8 mouse cellular contexts compared by ENCODE assay signal in genomic region chr7:90042364-90042763, GRCm38 (mm10).
A peak's percentile ranks its signal among the peaks of the same experiment; 100 is the strongest.
DNase-seq lines count a peak whose midpoint lies in the region; ATAC-seq and TF ChIP-seq lines count a peak whose summit lies in the region.
"Had no signal": no experiment of that assay in that cellular context is flagged by ENCODE, and none has a peak within 500 bp of the region (broad histone marks: within the 10 kb centered on the region; RNA-seq: fewer than 3 reads in every experiment).

No protein-coding gene starts in this region.

- no peak for ATAC-seq in stomach, postnatal 0 days (ENCODE audit: low FRiP score, low TSS enrichment)

- no peak for TF ChIP-seq POLR2A in spleen, adult 2 months (IDR thresholded peaks at IDR 0.05; ENCODE audit: low read depth, low read length)
- no peak for TF ChIP-seq POLR2A in liver, adult 2 months (IDR thresholded peaks at IDR 0.05; ENCODE audit: extremely low read depth, insufficient read depth, low read length)

- H3K9me3 ChIP-seq in stomach, postnatal 0 days (ENCODE audit: control insufficient read depth, low read length), result no peaks in the 10 kb centered on the region

- 51% methylated on average over 7 of the region's 7 CpGs for WGBS in spleen, adult 2 months
- 75% methylated on average over 7 of the region's 7 CpGs for WGBS in liver, adult 2 months
- 77% methylated on average over 7 of the region's 7 CpGs for WGBS in stomach, postnatal 0 days

- H3K27ac ChIP-seq in spleen, adult 2 months (ENCODE audit: insufficient read depth, low read length), result peak overlapping the region; percentile 60
- H3K27ac ChIP-seq in brown adipose tissue, adult 24 weeks (replicated peaks; ENCODE audit: low read depth, low read length), result peak overlapping the region; percentile 98
- H3K27ac ChIP-seq in liver, adult 2 months (replicated peaks; ENCODE audit: insufficient read depth, low read depth, low read length), result peak overlapping the region; percentile 94
- H3K27ac ChIP-seq in stomach, postnatal 0 days (replicated peaks), result peak overlapping the region; percentile 69

- H3K4me3 ChIP-seq in spleen, adult 2 months (ENCODE audit: extremely low read depth, insufficient read depth, insufficient read length), result no peak overlapping the region
- no peak overlapping the region for H3K4me3 ChIP-seq in brown adipose tissue, adult 24 weeks (ENCODE audit: insufficient read depth, low read depth, low read length)
- H3K4me3 ChIP-seq in liver, adult 2 months (ENCODE audit: insufficient read depth, low read depth, low read length), result no peak overlapping the region
- H3K4me3 ChIP-seq in stomach, postnatal 0 days (ENCODE audit: low read depth, low read length), result no peak overlapping the region

- no peak overlapping the region for H3K9ac ChIP-seq in liver, adult 2 months (ENCODE audit: low read depth, low read length)
- no peak overlapping the region for H3K9ac ChIP-seq in stomach, postnatal 0 days (ENCODE audit: low read length)

- DNase-seq in spleen, adult 2 months (ENCODE audit: low read depth in 1 of 2, low spot score in 2 of 2), result no peak
- no peak for DNase-seq in spleen, postnatal 14 days (ENCODE audit: low spot score in 2 of 2)
- DNase-seq in liver, adult 2 months (ENCODE audit: extremely low read depth, low read depth, low spot score), result no peak
- DNase-seq in stomach, postnatal 0 days (ENCODE audit: low spot score), result no peak
- DNase-seq in testis, postnatal 14 days (ENCODE audit: low spot score), result no peak
- no peak for DNase-seq in cerebellum, postnatal 4 days (ENCODE audit: low spot score in 2 of 2)
- DNase-seq: heart, postnatal 10 days had no signal

- TF ChIP-seq CTCF in spleen, adult 2 months (IDR thresholded peaks at IDR 0.05; ENCODE audit: extremely low read depth, insufficient read depth, insufficient read length, insufficient replicate concordance), result no peak
- TF ChIP-seq CTCF in liver, adult 2 months (IDR thresholded peaks at IDR 0.05; ENCODE audit: low read depth, low read length), result no peak
- no peak for TF ChIP-seq CTCF in stomach, postnatal 0 days (IDR thresholded peaks at IDR 0.05; ENCODE audit: low read depth)

- no peaks in the 10 kb centered on the region for H3K36me3 ChIP-seq in spleen, adult 2 months (ENCODE audit: control insufficient read depth, insufficient read depth, low read length)
- H3K36me3 ChIP-seq in liver, adult 2 months (ENCODE audit: control insufficient read depth, insufficient read depth, low read length), result no peaks in the 10 kb centered on the region
- no peaks in the 10 kb centered on the region for H3K36me3 ChIP-seq in stomach, postnatal 0 days (ENCODE audit: control insufficient read depth, insufficient read depth, low read length)

- H3K4me1 ChIP-seq in spleen, adult 2 months (ENCODE audit: control insufficient read depth, insufficient read depth, insufficient read length), result no peaks in the 10 kb centered on the region
- peaks cover 36% of the 10 kb centered on the region for H3K4me1 ChIP-seq in brown adipose tissue, adult 24 weeks (ENCODE audit: control insufficient read depth, insufficient read depth, insufficient read length, low read length)
- peaks cover 29% of the 10 kb centered on the region for H3K4me1 ChIP-seq in liver, adult 2 months (ENCODE audit: control insufficient read depth, insufficient read depth, low read length)
- peaks cover 7% of the 10 kb centered on the region; the same call in 1 of the 2 replicates for H3K4me1 ChIP-seq in stomach, postnatal 0 days (replicated peaks; ENCODE audit: control insufficient read depth, insufficient read depth)

- H3K4me2 ChIP-seq in stomach, postnatal 0 days (replicated peaks; ENCODE audit: low read depth), result no peak overlapping the region

- no peaks in the 10 kb centered on the region for H3K27me3 ChIP-seq in spleen, adult 2 months (ENCODE audit: control insufficient read depth, insufficient read depth, low read length)
- no peaks in the 10 kb centered on the region for H3K27me3 ChIP-seq in liver, adult 2 months (ENCODE audit: control insufficient read depth, insufficient read depth, low read length)
- H3K27me3 ChIP-seq in stomach, postnatal 0 days (ENCODE audit: control insufficient read depth, insufficient read depth, low read length), result no peaks in the 10 kb centered on the region

- no peak for TF ChIP-seq EP300 in stomach, postnatal 0 days (optimal IDR thresholded peaks at IDR 0.05)

- no peaks in the 10 kb centered on the region for H3K79me2 ChIP-seq in liver, adult 2 months (ENCODE audit: control insufficient read depth, insufficient read depth, low read length)
